Mouse (Mus musculus) stomach, embryonic 15.5 days (tissue): ENCODE measurements around the gene Mcrs1. TPM values are rescaled to one million over a fixed set of nuclear protein-coding genes. Genes with fewer than 3 reads are reported as not detected.

Source experiments
- ATAC-seq: fragments of 200-750 bp; cut with Nextera tagmentation; 2 replicates; pipeline ENCODE4 v1.8.0; 2017; ENCODE audit warnings: low read depth, moderate number of reproducible peaks, moderate TSS enrichment; ENCODE audit not compliant: insufficient read depth, low FRiP score
- H3K27ac ChIP-seq: fragments of 300-500 bp; sonication (generic); 2 replicates; pipeline ENCODE4 v1.5.1; 2015; ENCODE audit warnings: mild to moderate bottlenecking, inconsistent platforms
- H3K27me3 ChIP-seq: fragments of 300-500 bp; sonication (generic); replicated peaks from 2 replicates; pipeline ENCODE4 v1.6.1; 2015; ENCODE audit warnings: inconsistent platforms
- H3K36me3 ChIP-seq: fragments of 300-500 bp; sonication (generic); 2 replicates; pipeline ENCODE4 v1.6.1; 2015; ENCODE audit warnings: inconsistent platforms
- H3K4me1 ChIP-seq: fragments of 300-500 bp; sonication (generic); 2 replicates; pipeline ENCODE4 v1.6.1; 2015; ENCODE audit warnings: inconsistent platforms
- H3K4me2 ChIP-seq: fragments of 300-500 bp; sonication (generic); 2 replicates; pipeline ENCODE4 v1.6.1; 2015; ENCODE audit warnings: mild to moderate bottlenecking, inconsistent platforms
- H3K4me3 ChIP-seq: fragments of 300-500 bp; sonication (generic); replicated peaks from 2 replicates; pipeline ENCODE4 v1.5.1; 2015; ENCODE audit warnings: inconsistent platforms
- H3K9ac ChIP-seq: fragments of 300-500 bp; sonication (generic); 2 replicates; pipeline ENCODE4 v1.6.1; 2015; ENCODE audit warnings: inconsistent platforms
- H3K9me3 ChIP-seq: fragments of 300-500 bp; sonication (generic); 2 replicates; pipeline ENCODE4 v1.6.1; 2016; ENCODE audit warnings: inconsistent platforms
- WGBS: fragments of 180-500 bp; shearing (Covaris S2); methylation state at CpG from one replicate; pipeline ENCODE4 v1.1.7; 2015; 5-methylcytosine and 5-hydroxymethylcytosine counted together
- polyA plus RNA-seq: library from polyadenylated mRNA; unstranded; fragments of >200 nt; fragmentation: Nextera tagmentation; extraction: Ambion mirVana; gene quantifications from 2 replicates; pipeline ENCODE4 v1.2.1, GENCODE M21; 2015

Mcrs1 gene
- polyA plus RNA-seq, 1 experiment from 2014 or later, result 107 TPM

- Histone ChIP-seq H3K27ac (no peak overlapping the region), H3K4me2 (no peak overlapping the region), H3K4me3 (no peak overlapping the region), H3K36me3 (peaks cover 5% of the 10 kb centered on the region; the same call in 1 of the 2 replicates), H3K9ac (no peak overlapping the region), H3K27me3 (no peaks in the 10 kb centered on the region), H3K4me1 (no peaks in the 10 kb centered on the region), H3K9me3 (no peaks in the 10 kb centered on the region)
- WGBS, result 82% methylated on average over 10 of the region's 10 CpGs
- no peak for ATAC-seq
These were observed 57.4 kb downstream of the Mcrs1 start for GRCm38 (mm10) chr15:99194358-99194757.

Other genes starting within 250 kb of the Mcrs1 start
- gene Tuba1c, start 222.1 kb downstream of the Mcrs1 start, polyA plus RNA-seq, result 196 and 204 TPM in 2 replicates
- 33.5 and 38.7 TPM in 2 replicates for gene Prph, start 196.8 kb downstream of the Mcrs1 start, polyA plus RNA-seq
- gene Troap, start 177.4 kb downstream of the Mcrs1 start, polyA plus RNA-seq, result 24.6 and 29.2 TPM in 2 replicates
- 0.09 TPM in 1 of 2 replicates, not detected in the other for gene C1ql4, start 164.1 kb downstream of the Mcrs1 start, polyA plus RNA-seq
- gene Dnajc22, start 158.8 kb downstream of the Mcrs1 start, polyA plus RNA-seq, result 18.6 and 23.0 TPM in 2 replicates
- gene Spats2, start 126.0 kb downstream of the Mcrs1 start, polyA plus RNA-seq, result 28.3 and 32.1 TPM in 2 replicates
- gene Kcnh3, start 27.1 kb downstream of the Mcrs1 start, polyA plus RNA-seq, result 0.77 and 1.2 TPM in 2 replicates
- 42.8 and 46.3 TPM in 2 replicates for gene Prpf40b, start 43.1 kb upstream of the Mcrs1 start, polyA plus RNA-seq
- gene Fam186b, start 43.9 kb upstream of the Mcrs1 start, polyA plus RNA-seq, result 0.06 and 0.23 TPM in 2 replicates
- gene Fmnl3, start 118.5 kb upstream of the Mcrs1 start, polyA plus RNA-seq, result 18.2 and 21.3 TPM in 2 replicates
- gene Tmbim6, start 140.9 kb upstream of the Mcrs1 start, polyA plus RNA-seq, result 425 and 426 TPM in 2 replicates
- 4.8 and 6.8 TPM in 2 replicates for gene Nckap5l, start 205.8 kb upstream of the Mcrs1 start, polyA plus RNA-seq
- gene Bcdin3d, start 222.8 kb upstream of the Mcrs1 start, polyA plus RNA-seq, result 14.8 and 14.9 TPM in 2 replicates